Mouse (Mus musculus) lung, postnatal 0 days (tissue): ENCODE data around the gene Gm49361. TPM values are rescaled to one million over a fixed set of nuclear protein-coding genes. Genes with fewer than 3 reads are reported as not detected.
"Not testable (repeated sequence)": the region's sequence is repeated elsewhere in the genome, so short reads cannot be mapped to it uniquely, and the experiment has no call there.

Experiments
- ATAC-seq: fragments of 200-750 bp; cut with Nextera tagmentation; 2 replicates; pipeline ENCODE4 v1.8.0; 2017; ENCODE audit warnings: moderate library complexity
- DNase-seq: peaks from one replicate; pipeline ENCODE4 v3.0.0-alpha.2; 2016; ENCODE audit warnings: low spot score
- H3K27ac ChIP-seq: fragments of 300-500 bp; sonication (generic); 2 replicates; pipeline ENCODE4 v1.5.1; 2014; ENCODE audit warnings: antibody characterized with exemption, mild to moderate bottlenecking, low read length, mixed read lengths
- H3K27me3 ChIP-seq: fragments of 300-500 bp; sonication (generic); replicated peaks from 2 replicates; pipeline ENCODE4 v1.6.1; 2014; ENCODE audit warnings: low read length, mixed read lengths; ENCODE audit not compliant: insufficient read depth
- H3K36me3 ChIP-seq: fragments of 300-500 bp; sonication (generic); 2 replicates; pipeline ENCODE4 v1.6.1; 2014; ENCODE audit warnings: low read length, mixed read lengths; ENCODE audit not compliant: insufficient read depth
- H3K4me1 ChIP-seq: fragments of 300-500 bp; sonication (generic); 2 replicates; pipeline ENCODE4 v1.6.1; 2014; ENCODE audit warnings: antibody characterized with exemption, low read depth, low read length, mixed read lengths; ENCODE audit not compliant: insufficient read depth
- H3K4me2 ChIP-seq: fragments of 300-500 bp; sonication (generic); replicated peaks from 2 replicates; pipeline ENCODE4 v1.6.1; 2014; ENCODE audit warnings: low read depth, mild to moderate bottlenecking, low read length, moderate library complexity, mixed read lengths
- H3K4me3 ChIP-seq: fragments of 300-500 bp; sonication (generic); 2 replicates; pipeline ENCODE4 v1.5.1; 2014; ENCODE audit warnings: low read depth, low read length
- H3K9ac ChIP-seq: fragments of 300-500 bp; sonication (generic); replicated peaks from 2 replicates; pipeline ENCODE4 v1.6.1; 2014; ENCODE audit warnings: low read depth, mild to moderate bottlenecking
- H3K9me3 ChIP-seq: fragments of 300-500 bp; sonication (generic); 2 replicates; pipeline ENCODE4 v1.6.1; 2016; ENCODE audit warnings: low read length, mixed read lengths
- CTCF ChIP-seq: IDR thresholded peaks from 2 replicates; pipeline ENCODE4 v1.5.1; 2016; ENCODE audit warnings: antibody characterized with exemption, mild to moderate bottlenecking
- EP300 ChIP-seq: IDR thresholded peaks from 2 replicates; pipeline ENCODE4 v1.6.1; 2016; ENCODE audit warnings: antibody characterized with exemption, mild to moderate bottlenecking, control low read depth
- WGBS: fragments of 180-500 bp; shearing (Covaris S2); extraction: QIAGEN DNeasy Blood & Tissue Kit; methylation state at CpG from one replicate; pipeline ENCODE4 v1.1.7; 2014; 5-methylcytosine and 5-hydroxymethylcytosine counted together
- polyA plus RNA-seq: library from polyadenylated mRNA; unstranded; fragments of >200 nt; fragmentation: Nextera tagmentation; extraction: Ambion mirVana; gene quantifications from 2 replicates; pipeline ENCODE4 v1.2.1, GENCODE M21; 2015

The Gm49361 gene
- polyA plus RNA-seq, 1 experiment from 2014 or later = not detected

GRCm38 (mm10) chr14:57699016-57699415 lies 46.9 kb downstream of the Gm49361 start:
- no peak for ATAC-seq
- Histone ChIP-seq H3K36me3 (peaks cover 34% of the 10 kb centered on the region), H3K4me1 (no peaks in the 10 kb centered on the region), H3K4me2 (no peak overlapping the region), H3K27me3 (no peaks in the 10 kb centered on the region), H3K9me3 (no peaks in the 10 kb centered on the region), H3K9ac (no peak overlapping the region), H3K4me3 (no peak overlapping the region), H3K27ac (no peak overlapping the region)
- WGBS = 80% methylated on average over 10 of the region's 10 CpGs
- no peak for DNase-seq
- TF ChIP-seq EP300 (no peak), CTCF (no peak)

GRCm38 (mm10) chr14:57696066-57696465 lies 49.8 kb downstream of the Gm49361 start:
- Histone ChIP-seq H3K4me1 (no peaks in the 10 kb centered on the region), H3K36me3 (peaks cover 39% of the 10 kb centered on the region), H3K27me3 (no peaks in the 10 kb centered on the region), H3K27ac (no peak overlapping the region), H3K9ac (no peak overlapping the region), H3K9me3 (no peaks in the 10 kb centered on the region), H3K4me2 (no peak overlapping the region), H3K4me3 (no peak overlapping the region)
- ATAC-seq (no peak), DNase-seq (no peak)
- TF ChIP-seq EP300 (no peak), CTCF (no peak)
- 88% methylated on average over 15 of the region's 15 CpGs for WGBS

- TF ChIP-seq EP300 = no peak
- TF ChIP-seq CTCF = peak; percentile 71
- ATAC-seq (no peak), DNase-seq (peak; percentile 32)
- Histone ChIP-seq H3K27ac (no peak overlapping the region), H3K9ac (no peak overlapping the region), H3K4me2 (no peak overlapping the region), H3K36me3 (peaks cover 39% of the 10 kb centered on the region), H3K9me3 (no peaks in the 10 kb centered on the region), H3K27me3 (no peaks in the 10 kb centered on the region), H3K4me3 (no peak overlapping the region), H3K4me1 (no peaks in the 10 kb centered on the region)
- 85% methylated on average over 8 of the region's 8 CpGs for WGBS
These were observed 50.4 kb downstream of the Gm49361 start for GRCm38 (mm10) chr14:57695550-57695949.

- ATAC-seq (no peak), DNase-seq (no peak)
- H3K9ac ChIP-seq = no peak overlapping the region
- no peak overlapping the region for H3K27ac ChIP-seq
- no peaks in the 10 kb centered on the region for H3K4me1 ChIP-seq
- 87% methylated on average over 16 of the region's 16 CpGs for WGBS
- no peaks in the 10 kb centered on the region for H3K9me3 ChIP-seq
- H3K4me2 ChIP-seq = no peak overlapping the region
- H3K27me3 ChIP-seq = no peaks in the 10 kb centered on the region
- peaks cover 30% of the 10 kb centered on the region for H3K36me3 ChIP-seq
- TF ChIP-seq CTCF = no peak
- TF ChIP-seq EP300 = no peak
- H3K4me3 ChIP-seq = no peak overlapping the region
These were observed 51.7 kb downstream of the Gm49361 start for GRCm38 (mm10) chr14:57694246-57694645.

GRCm38 (mm10) chr14:57692517-57693130 lies 53.3 kb downstream of the Gm49361 start:
- Histone ChIP-seq H3K4me2 (no peak overlapping the region), H3K27ac (no peak overlapping the region), H3K27me3 (no peaks in the 10 kb centered on the region), H3K36me3 (peaks cover 24% of the 10 kb centered on the region), H3K4me3 (no peak overlapping the region), H3K9ac (no peak overlapping the region), H3K9me3 (no peaks in the 10 kb centered on the region), H3K4me1 (no peaks in the 10 kb centered on the region)
- WGBS = 86% methylated on average over 17 of the region's 17 CpGs
- no peak for ATAC-seq
- TF ChIP-seq CTCF (no peak), EP300 (no peak)
- no peak for DNase-seq

DNA sequence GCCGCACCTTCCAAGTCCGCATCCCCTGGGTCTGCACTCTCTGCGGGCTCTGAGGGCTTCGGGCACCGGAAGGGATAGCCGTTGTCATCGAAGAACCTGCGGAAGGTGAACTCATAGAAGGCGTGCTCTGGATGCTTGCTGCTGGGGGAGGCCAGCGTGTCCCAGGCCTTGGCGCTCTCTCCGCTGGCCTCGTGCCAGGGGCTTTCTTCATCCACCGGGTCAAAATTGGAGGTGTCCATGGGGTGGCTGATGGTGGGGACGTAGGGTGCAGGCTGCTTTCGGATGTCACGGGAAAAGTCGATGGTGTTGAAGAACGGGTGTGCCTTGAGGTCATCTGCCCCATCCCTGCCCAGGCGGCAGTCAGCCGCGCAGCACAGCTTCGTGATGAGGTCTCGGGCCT lies 54.6 kb downstream of the Gm49361 start:
- Histone ChIP-seq H3K27ac (no peak overlapping the region), H3K4me3 (no peak overlapping the region), H3K4me1 (no peaks in the 10 kb centered on the region), H3K4me2 (no peak overlapping the region), H3K9ac (no peak overlapping the region), H3K9me3 (no peaks in the 10 kb centered on the region), H3K36me3 (peaks cover 17% of the 10 kb centered on the region), H3K27me3 (no peaks in the 10 kb centered on the region)
- ATAC-seq (no peak), DNase-seq (no peak)
- 92% methylated on average over 24 of the region's 24 CpGs for WGBS
- no peak for TF ChIP-seq CTCF
- no peak for TF ChIP-seq EP300

- peaks cover 12% of the 10 kb centered on the region for H3K36me3 ChIP-seq
These were observed 55.2 kb downstream of the Gm49361 start for GRCm38 (mm10) chr14:57690681-57691080.

DNA sequence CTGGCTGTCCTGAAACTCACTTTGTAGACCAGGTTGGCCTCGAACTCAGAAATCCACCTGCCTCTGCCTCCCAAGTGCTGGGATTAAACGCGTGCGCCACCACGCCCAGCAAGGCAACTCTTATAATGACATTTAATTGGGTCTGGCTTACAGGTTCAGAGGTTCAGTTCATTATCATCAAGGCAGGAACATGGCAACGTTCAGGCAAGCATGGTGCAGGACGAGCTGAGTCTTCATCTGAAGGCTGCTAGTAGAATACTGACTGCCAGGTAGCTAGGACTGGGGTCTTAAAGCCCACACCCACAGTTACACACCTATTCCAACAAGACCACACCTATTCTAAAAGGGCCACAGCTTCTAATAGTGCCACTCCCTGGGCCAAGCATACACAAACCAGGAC lies 57.8 kb downstream of the Gm49361 start:
- 93% methylated on average over 7 of the region's 7 CpGs for WGBS
- H3K27ac ChIP-seq, H3K36me3 ChIP-seq, H3K4me3 ChIP-seq, H3K4me2 ChIP-seq, H3K9me3 ChIP-seq, H3K27me3 ChIP-seq, DNase-seq, H3K9ac ChIP-seq, H3K4me1 ChIP-seq, ATAC-seq: not testable (repeated sequence)

More at GRCm38 (mm10) chr14:57690681-57691080, 55.2 kb downstream of the Gm49361 start:
- ATAC-seq (no peak), DNase-seq (no peak)
- H3K27ac ChIP-seq = no peak overlapping the region
- H3K4me2 ChIP-seq = no peak overlapping the region
- H3K27me3 ChIP-seq = no peaks in the 10 kb centered on the region
- no peak overlapping the region for H3K4me3 ChIP-seq
- H3K4me1 ChIP-seq = no peaks in the 10 kb centered on the region
- H3K9ac ChIP-seq = no peak overlapping the region
- 88% methylated on average over 8 of the region's 8 CpGs for WGBS
- TF ChIP-seq CTCF (no peak), EP300 (no peak)
- H3K9me3 ChIP-seq = no peaks in the 10 kb centered on the region
